Mouse (Mus musculus): Measurements from ENCODE around the gene Tmem150a. TPM values are rescaled to one million over a fixed set of nuclear protein-coding genes. Genes with fewer than 3 reads are reported as not detected.

The Tmem150a gene
- polyA plus RNA-seq, 1 experiment from 2014 or later: 12.9 TPM

DNA sequence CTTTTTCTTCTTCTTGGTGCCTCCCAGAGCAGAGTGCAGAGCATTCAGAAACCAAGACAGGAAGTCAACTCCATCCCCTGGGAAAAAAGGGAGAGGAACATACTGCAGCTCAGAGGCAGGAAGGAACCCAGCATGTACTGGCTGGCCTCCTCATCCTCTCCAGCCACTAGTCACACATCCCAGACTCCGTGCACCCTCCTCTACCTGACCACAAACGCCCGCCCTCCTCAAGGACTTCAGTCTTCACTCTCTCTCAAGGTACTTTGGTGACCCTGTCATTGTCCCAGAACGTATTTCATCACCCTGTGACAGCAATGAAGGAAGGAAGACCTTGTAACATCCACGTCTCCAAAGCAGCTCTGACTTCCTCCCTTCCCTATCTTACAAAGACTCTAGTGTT, 22.1 kb upstream of the Tmem150a start:
- Histone ChIP-seq H3K36me3 (peaks cover 90% of the 10 kb centered on the region), H3K4me2 (replicated peaks) (no peak overlapping the region)
- WGBS: 85% methylated on average over 5 of the region's 5 CpGs

GRCm38 (mm10) chr6:72340481-72340880, 14.8 kb upstream of the Tmem150a start:
- Histone ChIP-seq H3K27me3 (replicated peaks) (no peaks in the 10 kb centered on the region), H3K9me3 (no peaks in the 10 kb centered on the region), H3K4me1 (peaks cover 11% of the 10 kb centered on the region), H3K4me2 (replicated peaks) (no peak overlapping the region), H3K4me3 (no peak overlapping the region), H3K9ac (no peak overlapping the region), H3K27ac (no peak overlapping the region), H3K36me3 (peaks cover 51% of the 10 kb centered on the region)
- ATAC-seq (ENCODE audit: low FRiP score, low read depth): no peak
- 80% methylated on average over 2 of the region's 2 CpGs for WGBS

More for the DNA sequence above, 22.1 kb upstream of the Tmem150a start:
- H3K27me3 ChIP-seq (replicated peaks): no peaks in the 10 kb centered on the region
- H3K4me3 ChIP-seq: no peak overlapping the region
- no peaks in the 10 kb centered on the region for H3K9me3 ChIP-seq
- no peak overlapping the region for H3K27ac ChIP-seq
- no peak for ATAC-seq (ENCODE audit: low FRiP score, low read depth)
- no peak overlapping the region for H3K9ac ChIP-seq
- H3K4me1 ChIP-seq: no peaks in the 10 kb centered on the region

DNA sequence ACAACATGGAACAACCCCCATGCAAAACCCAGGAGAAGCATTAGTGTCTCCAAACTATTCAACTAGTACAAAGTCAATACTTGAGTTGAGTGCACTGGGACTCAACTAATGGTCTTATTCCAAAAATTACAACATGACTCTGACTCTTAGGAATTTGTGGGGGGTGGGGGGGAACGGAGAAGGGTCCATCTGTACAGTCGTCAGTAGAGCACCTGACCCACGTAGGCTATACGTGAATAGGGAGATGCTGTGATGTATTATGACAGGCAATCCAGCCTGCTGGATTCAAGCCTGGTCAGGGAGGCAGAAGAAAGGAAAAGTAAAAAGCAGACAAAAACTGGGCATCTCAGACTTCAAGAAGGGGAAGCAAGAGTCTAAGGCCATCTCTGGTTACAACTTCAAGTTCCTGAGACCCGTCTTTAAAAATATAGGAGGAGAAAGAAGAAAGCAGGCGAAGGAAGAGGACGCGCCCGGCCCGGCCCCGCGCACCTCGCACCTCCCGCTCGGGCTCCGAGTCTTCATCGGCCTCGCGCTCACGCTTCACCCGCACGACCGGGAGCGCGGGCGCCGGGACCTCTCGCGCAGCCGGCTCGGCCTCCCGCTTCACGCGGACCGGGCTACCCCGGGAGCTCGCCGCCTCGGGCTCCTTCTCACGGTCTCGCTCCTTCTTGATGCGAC, 10.7 kb upstream of the Tmem150a start:
- Histone ChIP-seq H3K9ac (peak overlapping the region; percentile 89), H3K9me3 (no peaks in the 10 kb centered on the region), H3K36me3 (peaks cover 24% of the 10 kb centered on the region), H3K27me3 (replicated peaks) (no peaks in the 10 kb centered on the region), H3K4me1 (peaks cover 34% of the 10 kb centered on the region), H3K4me2 (replicated peaks) (peak overlapping the region; percentile 75), H3K4me3 (peak overlapping the region; percentile 80), H3K27ac (no peak overlapping the region)
- under 1% methylated on average over 42 of the region's 42 CpGs for WGBS
- peak; percentile 55 for ATAC-seq (ENCODE audit: low FRiP score, low read depth)

GRCm38 (mm10) chr6:72345074-72345567, 10.1 kb upstream of the Tmem150a start, which contains the start of gene Usp39:
Usp39 (minus strand) TSS chr6:72345184.
- Histone ChIP-seq H3K36me3 (peaks cover 24% of the 10 kb centered on the region), H3K27ac (no peak within 1 kb of the TSS), H3K27me3 (replicated peaks) (no peaks in the 10 kb centered on the region), H3K4me2 (replicated peaks) (peak within 1 kb of the TSS; percentile 90), H3K9me3 (no peaks in the 10 kb centered on the region), H3K4me1 (peaks cover 34% of the 10 kb centered on the region), H3K9ac (peak within 1 kb of the TSS; percentile 89), H3K4me3 (peak within 1 kb of the TSS; percentile 80)
- under 1% methylated on average over 30 of the region's 30 CpGs for WGBS
- ATAC-seq (ENCODE audit: low FRiP score, low read depth): peak; percentile 84

GRCm38 (mm10) chr6:72345633-72346032, 9.6 kb upstream of the Tmem150a start:
- peaks cover 30% of the 10 kb centered on the region for H3K36me3 ChIP-seq
- no peaks in the 10 kb centered on the region for H3K27me3 ChIP-seq (replicated peaks)
- no peak for ATAC-seq (ENCODE audit: low FRiP score, low read depth)
- H3K4me3 ChIP-seq: peak overlapping the region; percentile 80
- H3K9me3 ChIP-seq: no peaks in the 10 kb centered on the region
- 56% methylated on average over 6 of the region's 6 CpGs for WGBS
- peaks cover 34% of the 10 kb centered on the region for H3K4me1 ChIP-seq
- H3K27ac ChIP-seq: no peak overlapping the region
- peak overlapping the region; percentile 75 for H3K4me2 ChIP-seq (replicated peaks)
- no peak overlapping the region for H3K9ac ChIP-seq

DNA sequence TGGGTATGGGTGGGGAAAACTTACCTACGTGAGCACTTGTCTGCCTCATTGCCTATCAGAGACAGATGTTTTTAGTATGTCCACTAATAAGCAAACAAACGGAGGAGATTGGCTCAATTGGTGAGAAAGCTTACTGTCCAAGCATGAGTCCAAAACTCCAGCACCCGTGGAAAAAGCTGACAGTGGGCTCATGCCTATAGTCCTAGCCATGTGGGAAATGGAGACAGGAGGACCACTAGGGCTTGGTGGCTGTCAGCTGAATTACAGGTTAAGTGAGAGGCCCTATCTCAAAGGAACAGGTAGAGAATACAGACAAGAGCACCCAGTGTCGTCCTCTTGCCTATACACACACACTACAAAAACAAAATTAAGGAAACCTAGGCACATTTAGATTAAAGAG, 9.0 kb upstream of the Tmem150a start:
- no peaks in the 10 kb centered on the region for H3K9me3 ChIP-seq
- H3K4me2 ChIP-seq (replicated peaks): peak overlapping the region; percentile 90; the same call in 1 of the 2 replicates
- no peak for ATAC-seq (ENCODE audit: low FRiP score, low read depth)
- 83% methylated on average over 4 of the region's 4 CpGs for WGBS
- no peak overlapping the region for H3K27ac ChIP-seq
- H3K9ac ChIP-seq: no peak overlapping the region
- no peak overlapping the region for H3K4me3 ChIP-seq
- peaks cover 33% of the 10 kb centered on the region for H3K36me3 ChIP-seq
- peaks cover 34% of the 10 kb centered on the region for H3K4me1 ChIP-seq
- H3K27me3 ChIP-seq (replicated peaks): no peaks in the 10 kb centered on the region

GRCm38 (mm10) chr6:72347166-72347941, 7.9 kb upstream of the Tmem150a start, which contains the start of gene 0610030E20Rik:
0610030E20Rik (plus strand) TSS chr6:72347317.
- H3K4me1 ChIP-seq: peaks cover 34% of the 10 kb centered on the region
- peak; percentile 62 for ATAC-seq (ENCODE audit: low FRiP score, low read depth)
- peaks cover 31% of the 10 kb centered on the region for H3K36me3 ChIP-seq

GRCm38 (mm10) chr6:72348411-72348810, 6.8 kb upstream of the Tmem150a start:
- H3K9ac ChIP-seq: no peak overlapping the region; the same call in 1 of the 2 replicates
- no peaks in the 10 kb centered on the region for H3K9me3 ChIP-seq
- no peak for ATAC-seq (ENCODE audit: low FRiP score, low read depth)
- peaks cover 27% of the 10 kb centered on the region for H3K36me3 ChIP-seq
- no peaks in the 10 kb centered on the region for H3K27me3 ChIP-seq (replicated peaks)
- WGBS: 83% methylated on average over 10 of the region's 10 CpGs
- no peak overlapping the region for H3K27ac ChIP-seq
- H3K4me1 ChIP-seq: peaks cover 33% of the 10 kb centered on the region
- peak overlapping the region; percentile 90 for H3K4me2 ChIP-seq (replicated peaks)
- 0 out of 2 replicates have a peak overlapping the region, but pooled peaks have one; percentile 95 for H3K4me3 ChIP-seq

More at GRCm38 (mm10) chr6:72347166-72347941, 7.9 kb upstream of the Tmem150a start, which contains the start of gene 0610030E20Rik:
- 1% methylated on average over 72 of the region's 72 CpGs for WGBS
- no peaks in the 10 kb centered on the region for H3K9me3 ChIP-seq
- peak within 1 kb of the TSS; percentile 90 for H3K4me2 ChIP-seq (replicated peaks)
- H3K27me3 ChIP-seq (replicated peaks): no peaks in the 10 kb centered on the region
- H3K4me3 ChIP-seq: peak within 1 kb of the TSS; percentile 95
- H3K27ac ChIP-seq: peak within 1 kb of the TSS; percentile 77
- peak within 1 kb of the TSS; percentile 96 for H3K9ac ChIP-seq

DNA sequence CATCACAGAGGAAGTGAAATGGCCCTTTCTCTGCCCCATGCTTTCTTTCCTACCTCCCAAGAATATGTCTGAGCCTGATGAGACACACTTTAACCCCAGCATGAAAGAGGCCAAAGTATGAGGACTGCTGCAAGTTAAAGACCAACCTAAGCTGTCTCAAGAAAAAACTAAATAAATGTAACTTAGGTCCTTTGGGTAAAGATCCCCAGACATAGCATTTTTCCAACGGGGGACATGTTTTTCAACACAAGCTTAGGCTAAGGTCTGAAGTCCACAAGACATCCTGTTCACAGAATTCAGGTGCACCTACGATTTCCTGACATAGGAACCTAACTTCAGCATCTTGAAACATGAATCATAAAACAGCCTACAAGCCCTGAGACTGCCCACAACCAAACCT, 5.0 kb upstream of the Tmem150a start:
- H3K9ac ChIP-seq: no peak overlapping the region
- H3K36me3 ChIP-seq: peaks cover 27% of the 10 kb centered on the region
- WGBS: 95% methylated on average over 2 of the region's 2 CpGs
- ATAC-seq (ENCODE audit: low FRiP score, low read depth): no peak
- no peak overlapping the region for H3K27ac ChIP-seq
- no peaks in the 10 kb centered on the region for H3K27me3 ChIP-seq (replicated peaks)
- peaks cover 30% of the 10 kb centered on the region for H3K4me1 ChIP-seq
- no peak overlapping the region for H3K4me3 ChIP-seq
- H3K9me3 ChIP-seq: no peaks in the 10 kb centered on the region
- H3K4me2 ChIP-seq (replicated peaks): no peak overlapping the region

- H3K9ac ChIP-seq: no peak overlapping the region
- H3K27ac ChIP-seq: no peak overlapping the region
- no peaks in the 10 kb centered on the region for H3K27me3 ChIP-seq (replicated peaks)
- H3K4me1 ChIP-seq: peaks cover 29% of the 10 kb centered on the region
- ATAC-seq (ENCODE audit: low FRiP score, low read depth): no peak
- WGBS: 78% methylated on average over 5 of the region's 5 CpGs
- no peaks in the 10 kb centered on the region for H3K9me3 ChIP-seq
- H3K36me3 ChIP-seq: peaks cover 31% of the 10 kb centered on the region
- H3K4me3 ChIP-seq: no peak overlapping the region
- H3K4me2 ChIP-seq (replicated peaks): no peak overlapping the region
Measured at GRCm38 (mm10) chr6:72352636-72353405, 2.4 kb upstream of the Tmem150a start.

- H3K36me3 ChIP-seq: peaks cover 36% of the 10 kb centered on the region
- H3K4me3 ChIP-seq: no peak overlapping the region
- no peak overlapping the region for H3K27ac ChIP-seq
- no peaks in the 10 kb centered on the region for H3K9me3 ChIP-seq
- 0 out of 2 replicates have a peak overlapping the region, but pooled peaks have one; percentile 5 for H3K9ac ChIP-seq
- 67% methylated on average over 1 of the region's 1 CpGs for WGBS
- no peak overlapping the region for H3K4me2 ChIP-seq (replicated peaks)
- peaks cover 17% of the 10 kb centered on the region for H3K4me1 ChIP-seq
- ATAC-seq (ENCODE audit: low FRiP score, low read depth): no peak
- no peaks in the 10 kb centered on the region for H3K27me3 ChIP-seq (replicated peaks)
Measured at GRCm38 (mm10) chr6:72354025-72354424, 1.2 kb upstream of the Tmem150a start.

Data from neural tube, embryonic 12.5 days (tissue).